Mouse (Mus musculus): ENCODE measurements around the gene Mad2l2. TPM values are rescaled to one million over a fixed set of nuclear protein-coding genes. Genes with fewer than 3 reads are reported as not detected.

The Mad2l2 gene
- polyA plus RNA-seq, 1 experiment from 2014 or later: 18.8 TPM

- Histone ChIP-seq H3K9me3 (ENCODE audit: low read length) (0 out of 2 replicates have a peak, but pooled peaks cover 2% of the 10 kb centered on the region), H3K4me2 (ENCODE audit: low read depth, low read length) (no peak overlapping the region), H3K9ac (replicated peaks) (no peak overlapping the region), H3K27ac (ENCODE audit: low read depth) (no peak overlapping the region), H3K27me3 (ENCODE audit: insufficient read depth, low read length) (no peaks in the 10 kb centered on the region), H3K4me3 (ENCODE audit: low read depth, low read length) (no peak overlapping the region), H3K4me1 (ENCODE audit: insufficient read depth) (no peaks in the 10 kb centered on the region), H3K36me3 (replicated peaks; ENCODE audit: insufficient read depth, low read length) (no peaks in the 10 kb centered on the region)
- ATAC-seq: no peak
- TF ChIP-seq CTCF (IDR thresholded peaks at IDR 0.05; ENCODE audit: low read depth) (no peak), EP300 (IDR thresholded peaks at IDR 0.05; ENCODE audit: low read depth) (no peak)
- 73% methylated on average over 4 of the region's 4 CpGs for WGBS (ENCODE audit: insufficient replicate concordance)
- no peak for DNase-seq
These were observed 8.8 kb upstream of the Mad2l2 start for GRCm38 (mm10) chr4:148121362-148121761.

GRCm38 (mm10) chr4:148121982-148122693 is 8.0 kb upstream of the Mad2l2 start:
- no peaks in the 10 kb centered on the region for H3K4me1 ChIP-seq (ENCODE audit: insufficient read depth)
- no peak for DNase-seq
- no peak overlapping the region for H3K27ac ChIP-seq (ENCODE audit: low read depth)
- no peaks in the 10 kb centered on the region for H3K27me3 ChIP-seq (ENCODE audit: insufficient read depth, low read length)
- no peak overlapping the region for H3K4me2 ChIP-seq (ENCODE audit: low read depth, low read length)
- 40% methylated on average over 5 of the region's 6 CpGs for WGBS (ENCODE audit: insufficient replicate concordance)
- H3K36me3 ChIP-seq (replicated peaks; ENCODE audit: insufficient read depth, low read length): no peaks in the 10 kb centered on the region
- no peak for ATAC-seq
- no peaks in the 10 kb centered on the region for H3K9me3 ChIP-seq (ENCODE audit: low read length)
- no peak overlapping the region for H3K4me3 ChIP-seq (ENCODE audit: low read depth, low read length)
- TF ChIP-seq CTCF (IDR thresholded peaks at IDR 0.05; ENCODE audit: low read depth): no peak
- TF ChIP-seq EP300 (IDR thresholded peaks at IDR 0.05; ENCODE audit: low read depth): no peak
- H3K9ac ChIP-seq (replicated peaks): no peak overlapping the region

DNA sequence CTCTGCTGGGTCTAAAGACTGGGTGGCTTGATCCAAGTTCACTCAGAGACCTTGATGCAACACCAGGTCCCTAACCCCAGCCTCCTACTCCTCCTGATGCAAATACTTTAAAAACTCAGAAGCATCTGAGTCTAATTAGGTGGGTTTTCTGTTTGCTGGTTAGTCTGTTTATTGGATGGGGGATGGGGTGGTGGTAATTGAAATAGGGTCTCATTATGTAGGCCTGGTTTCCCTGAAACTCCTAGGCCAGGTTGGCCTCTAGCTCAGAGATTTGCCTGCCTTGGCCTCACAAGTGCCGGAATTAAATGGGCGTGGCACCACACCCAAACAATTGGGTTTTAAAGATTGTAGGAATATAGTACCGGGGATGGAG is 7.5 kb upstream of the Mad2l2 start:
- TF ChIP-seq CTCF (IDR thresholded peaks at IDR 0.05; ENCODE audit: low read depth): no peak
- no peak for TF ChIP-seq EP300 (IDR thresholded peaks at IDR 0.05; ENCODE audit: low read depth)
- H3K36me3 ChIP-seq (replicated peaks; ENCODE audit: insufficient read depth, low read length): no peaks in the 10 kb centered on the region
- no peaks in the 10 kb centered on the region for H3K9me3 ChIP-seq (ENCODE audit: low read length)
- no peak overlapping the region for H3K4me3 ChIP-seq (ENCODE audit: low read depth, low read length)
- 65% methylated on average over 3 of the region's 3 CpGs for WGBS (ENCODE audit: insufficient replicate concordance)
- no peak overlapping the region for H3K9ac ChIP-seq (replicated peaks)
- H3K27me3 ChIP-seq (ENCODE audit: insufficient read depth, low read length): 0 out of 2 replicates have a peak, but pooled peaks cover 2% of the 10 kb centered on the region
- H3K4me2 ChIP-seq (ENCODE audit: low read depth, low read length): no peak overlapping the region
- no peaks in the 10 kb centered on the region for H3K4me1 ChIP-seq (ENCODE audit: insufficient read depth)
- ATAC-seq (no peak), DNase-seq (no peak)
- no peak overlapping the region for H3K27ac ChIP-seq (ENCODE audit: low read depth)

DNA sequence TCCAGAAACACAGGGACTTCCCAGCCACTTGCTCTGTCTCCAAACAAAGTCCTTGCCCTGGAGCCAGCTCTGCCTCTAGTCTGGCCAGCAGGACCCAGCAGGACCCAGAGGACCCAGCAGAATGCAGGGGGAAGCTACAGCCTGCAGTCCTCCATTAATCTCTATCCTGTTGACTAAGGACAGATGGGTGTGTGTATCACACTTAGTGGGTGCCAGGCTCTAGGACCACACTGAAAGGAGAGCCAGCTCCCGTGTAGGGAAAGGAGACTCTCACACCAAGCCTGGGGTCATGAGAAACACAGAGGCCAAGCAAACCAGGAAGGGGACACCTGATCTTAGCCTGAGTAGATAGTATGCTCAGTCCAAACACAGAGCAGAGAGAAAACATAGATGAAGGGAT is 1.9 kb upstream of the Mad2l2 start:
- Histone ChIP-seq H3K9ac (replicated peaks) (no peak overlapping the region), H3K27me3 (ENCODE audit: insufficient read depth, low read length) (peaks cover 42% of the 10 kb centered on the region), H3K4me2 (ENCODE audit: low read depth, low read length) (no peak overlapping the region), H3K9me3 (ENCODE audit: low read length) (no peaks in the 10 kb centered on the region), H3K4me1 (ENCODE audit: insufficient read depth) (no peaks in the 10 kb centered on the region; the same call in 1 of the 2 replicates), H3K36me3 (replicated peaks; ENCODE audit: insufficient read depth, low read length) (no peaks in the 10 kb centered on the region), H3K27ac (ENCODE audit: low read depth) (no peak overlapping the region), H3K4me3 (ENCODE audit: low read depth, low read length) (no peak overlapping the region)
- ATAC-seq (no peak), DNase-seq (no peak)
- 58% methylated on average over 1 of the region's 1 CpGs for WGBS (ENCODE audit: insufficient replicate concordance)
- no peak for TF ChIP-seq EP300 (IDR thresholded peaks at IDR 0.05; ENCODE audit: low read depth)
- no peak for TF ChIP-seq CTCF (IDR thresholded peaks at IDR 0.05; ENCODE audit: low read depth)

DNA sequence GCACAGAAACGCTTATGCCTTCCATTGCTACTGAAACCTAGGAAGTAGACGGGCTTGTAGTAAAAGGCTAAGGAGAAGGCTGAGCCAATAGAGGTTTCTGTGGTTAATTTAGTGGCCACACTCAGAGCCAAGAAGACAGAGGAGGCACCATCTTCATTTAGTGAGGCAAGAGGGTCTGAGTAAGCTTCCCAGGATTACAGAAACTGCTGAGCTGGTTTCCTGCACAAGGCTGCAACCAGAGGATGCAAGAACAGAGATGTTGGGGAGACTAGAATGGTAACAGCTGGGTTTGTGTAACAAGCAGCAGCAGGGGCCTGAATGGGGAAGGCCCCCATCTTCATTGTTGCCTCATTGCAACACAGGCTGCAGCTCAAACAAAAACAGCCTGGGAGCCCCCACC is 1.5 kb upstream of the Mad2l2 start:
- Histone ChIP-seq H3K4me2 (ENCODE audit: low read depth, low read length) (no peak overlapping the region), H3K9ac (replicated peaks) (no peak overlapping the region), H3K27me3 (ENCODE audit: insufficient read depth, low read length) (peaks cover 42% of the 10 kb centered on the region), H3K9me3 (ENCODE audit: low read length) (no peaks in the 10 kb centered on the region), H3K36me3 (replicated peaks; ENCODE audit: insufficient read depth, low read length) (no peaks in the 10 kb centered on the region), H3K27ac (ENCODE audit: low read depth) (no peak overlapping the region), H3K4me1 (ENCODE audit: insufficient read depth) (no peaks in the 10 kb centered on the region; the same call in 1 of the 2 replicates), H3K4me3 (ENCODE audit: low read depth, low read length) (no peak overlapping the region)
- ATAC-seq (no peak), DNase-seq (no peak)
- WGBS (ENCODE audit: insufficient replicate concordance): 24% methylated on average over 2 of the region's 2 CpGs
- TF ChIP-seq EP300 (IDR thresholded peaks at IDR 0.05; ENCODE audit: low read depth) (no peak), CTCF (IDR thresholded peaks at IDR 0.05; ENCODE audit: low read depth) (no peak)

DNA sequence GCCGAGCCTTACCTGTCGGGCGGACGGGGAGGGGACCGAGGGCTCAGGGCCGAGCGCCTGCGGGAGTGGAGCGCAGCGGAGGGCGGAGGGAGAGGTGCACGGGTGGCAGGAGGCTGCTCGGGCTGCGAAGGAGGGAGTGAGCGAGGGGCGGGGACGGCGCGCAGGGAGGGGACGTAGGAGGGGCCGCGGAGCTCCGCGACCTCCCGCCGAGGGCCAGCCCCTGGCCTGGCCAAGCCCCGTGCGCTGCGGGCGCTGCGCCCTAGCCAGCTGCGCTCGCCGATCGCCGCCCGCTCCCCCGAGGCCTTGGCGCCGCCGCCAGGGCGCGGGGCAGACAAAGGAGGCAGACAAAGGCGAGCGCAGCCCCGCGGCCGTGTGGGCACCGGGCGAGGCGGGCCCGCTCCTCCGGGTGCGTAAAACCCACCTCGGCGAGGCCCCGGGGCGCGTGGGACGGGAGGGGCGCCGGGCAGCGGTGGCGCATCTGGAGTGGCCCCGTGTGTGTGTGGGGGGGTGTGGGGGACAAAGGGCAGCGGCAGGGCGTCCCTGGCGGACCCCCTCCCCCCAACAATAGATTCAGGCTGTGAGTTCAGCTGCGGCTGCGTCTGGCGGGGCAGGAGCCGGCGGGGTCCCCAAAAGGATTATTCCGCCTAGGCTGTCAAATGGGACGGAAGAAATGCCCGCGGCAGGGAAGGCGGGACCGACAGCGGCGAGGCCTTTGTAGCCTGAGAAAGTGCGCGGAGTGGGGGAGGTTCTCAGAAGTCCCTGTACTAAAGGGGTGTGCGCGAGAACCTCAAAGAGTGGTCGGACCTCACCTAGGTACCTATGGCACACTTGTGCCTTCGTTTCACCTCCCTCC is 603 bp downstream of the Mad2l2 start, which contains the start of gene Draxin:
Gene Draxin (minus strand): TSS at position 138 of the 853 bp plus-strand sequence.
- Histone ChIP-seq H3K27ac (ENCODE audit: low read depth) (no peak within 1 kb of the TSS), H3K4me3 (ENCODE audit: low read depth, low read length) (peak within 1 kb of the TSS; percentile 28), H3K4me1 (ENCODE audit: insufficient read depth) (no peaks in the 10 kb centered on the region; the same call in 1 of the 2 replicates), H3K27me3 (ENCODE audit: insufficient read depth, low read length) (peaks cover 42% of the 10 kb centered on the region), H3K9ac (replicated peaks) (no peak within 1 kb of the TSS), H3K36me3 (replicated peaks; ENCODE audit: insufficient read depth, low read length) (no peaks in the 10 kb centered on the region), H3K9me3 (ENCODE audit: low read length) (no peaks in the 10 kb centered on the region), H3K4me2 (ENCODE audit: low read depth, low read length) (peak within 1 kb of the TSS; percentile 54)
- no peak for TF ChIP-seq EP300 (IDR thresholded peaks at IDR 0.05; ENCODE audit: low read depth)
- TF ChIP-seq CTCF (IDR thresholded peaks at IDR 0.05; ENCODE audit: low read depth): no peak
- DNase-seq: no peak
- WGBS (ENCODE audit: insufficient replicate concordance): 4% methylated on average over 25 of the region's 87 CpGs
- peak; percentile 17; the same call in 1 of the 2 replicates for ATAC-seq

Measured in liver, postnatal 0 days (tissue).